Mouse (Mus musculus) small intestine, adult 2 months (tissue): ENCODE measurements around the gene Aen.

Experiments used
- CTCF ChIP-seq: fragments of 200-500 bp; IDR thresholded peaks from 2 replicates; pipeline ENCODE4 v1.5.1; 2012; ENCODE audit warnings: low read depth, mild to moderate bottlenecking, control low read depth, inconsistent platforms, low read length, moderate library complexity, mixed read lengths; ENCODE audit not compliant: insufficient replicate concordance, insufficient read length; ENCODE audit errors: extremely low read depth
- POLR2A ChIP-seq: fragments of 200-500 bp; IDR thresholded peaks from 2 replicates; pipeline ENCODE4 v1.6.1; 2012; ENCODE audit warnings: low read depth, mild to moderate bottlenecking, control low read depth, inconsistent platforms, low read length, moderate library complexity

GRCm38 (mm10) chr7:78881607-78882468 is 13.8 kb upstream of the Aen start:
- no peak for TF ChIP-seq CTCF
- no peak for TF ChIP-seq POLR2A
